Mouse (Mus musculus): ENCODE results near the gene Garnl3. TPM values are rescaled to one million over a fixed set of nuclear protein-coding genes. Genes with fewer than 3 reads are reported as not detected.
A peak's percentile ranks its signal among the peaks of the same experiment; 100 is the strongest.

The Garnl3 gene
- polyA plus RNA-seq, 1 experiment from 2014 or later = 11.1 TPM

GRCm38 (mm10) chr2:33046919-33047318, 84.5 kb downstream of the Garnl3 start:
- ATAC-seq (ENCODE audit: insufficient read depth) = no peak
- no peak overlapping the region for H3K27ac ChIP-seq (ENCODE audit: low read depth)
- no peaks in the 10 kb centered on the region for H3K27me3 ChIP-seq (ENCODE audit: insufficient read depth, low read length)
- no peaks in the 10 kb centered on the region for H3K4me1 ChIP-seq (ENCODE audit: insufficient read depth)
- no peak overlapping the region for H3K9ac ChIP-seq
- no peaks in the 10 kb centered on the region for H3K9me3 ChIP-seq (ENCODE audit: low read depth, low read length)
- no peak overlapping the region for H3K4me3 ChIP-seq (ENCODE audit: low read depth, low read length)
- DNase-seq = no peak
- TF ChIP-seq CTCF (IDR thresholded peaks at IDR 0.05; ENCODE audit: low read depth) = no peak
- WGBS = 67% methylated on average over 5 of the region's 5 CpGs
- no peak overlapping the region for H3K4me2 ChIP-seq
- no peaks in the 10 kb centered on the region for H3K36me3 ChIP-seq (ENCODE audit: insufficient read depth)

- no peaks in the 10 kb centered on the region for H3K27me3 ChIP-seq (ENCODE audit: insufficient read depth, low read length)
- 32% methylated on average over 3 of the region's 3 CpGs for WGBS
- H3K4me3 ChIP-seq (ENCODE audit: low read depth, low read length) = no peak overlapping the region
- peak; percentile 15 for DNase-seq
- H3K9me3 ChIP-seq (ENCODE audit: low read depth, low read length) = no peaks in the 10 kb centered on the region
- TF ChIP-seq CTCF (IDR thresholded peaks at IDR 0.05; ENCODE audit: low read depth) = no peak
- no peaks in the 10 kb centered on the region for H3K4me1 ChIP-seq (ENCODE audit: insufficient read depth)
- no peaks in the 10 kb centered on the region for H3K36me3 ChIP-seq (ENCODE audit: insufficient read depth)
- no peak overlapping the region for H3K4me2 ChIP-seq
- no peak for ATAC-seq (ENCODE audit: insufficient read depth)
- no peak overlapping the region for H3K9ac ChIP-seq
- no peak overlapping the region for H3K27ac ChIP-seq (ENCODE audit: low read depth)
Observed at GRCm38 (mm10) chr2:33045899-33046298, 85.6 kb downstream of the Garnl3 start.

DNA sequence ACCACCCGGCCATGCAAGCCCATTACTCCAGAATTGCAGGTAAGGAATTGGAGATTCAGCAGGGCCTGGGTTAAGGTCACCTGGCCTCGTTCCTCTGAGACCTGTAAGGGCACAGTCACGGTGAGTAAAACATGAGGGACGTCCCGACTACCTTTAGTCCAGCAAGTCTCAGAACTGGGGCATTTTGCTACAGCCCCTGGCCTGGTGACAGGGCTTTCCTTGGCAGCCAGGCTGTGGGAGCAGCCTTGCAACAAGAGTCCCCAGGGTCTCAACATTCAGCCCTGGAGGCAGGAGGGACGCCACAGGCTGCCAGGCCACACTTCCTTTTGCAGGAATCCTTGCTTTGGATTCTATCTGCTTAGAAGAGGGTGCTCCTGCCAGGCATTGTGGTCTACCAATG, 88.7 kb downstream of the Garnl3 start:
- Histone ChIP-seq H3K36me3 (ENCODE audit: insufficient read depth) (no peaks in the 10 kb centered on the region), H3K9ac (no peak overlapping the region), H3K27me3 (ENCODE audit: insufficient read depth, low read length) (no peaks in the 10 kb centered on the region), H3K4me1 (ENCODE audit: insufficient read depth) (no peaks in the 10 kb centered on the region), H3K4me2 (no peak overlapping the region), H3K27ac (ENCODE audit: low read depth) (no peak overlapping the region), H3K4me3 (ENCODE audit: low read depth, low read length) (no peak overlapping the region), H3K9me3 (ENCODE audit: low read depth, low read length) (no peaks in the 10 kb centered on the region)
- WGBS = 62% methylated on average over 6 of the region's 6 CpGs
- no peak for TF ChIP-seq CTCF (IDR thresholded peaks at IDR 0.05; ENCODE audit: low read depth)
- ATAC-seq (ENCODE audit: insufficient read depth) (no peak), DNase-seq (no peak)

- Histone ChIP-seq H3K9ac (no peak overlapping the region), H3K27me3 (ENCODE audit: insufficient read depth, low read length) (no peaks in the 10 kb centered on the region), H3K36me3 (ENCODE audit: insufficient read depth) (no peaks in the 10 kb centered on the region), H3K27ac (ENCODE audit: low read depth) (no peak overlapping the region), H3K4me2 (no peak overlapping the region), H3K4me1 (ENCODE audit: insufficient read depth) (no peaks in the 10 kb centered on the region), H3K4me3 (ENCODE audit: low read depth, low read length) (no peak overlapping the region), H3K9me3 (ENCODE audit: low read depth, low read length) (no peaks in the 10 kb centered on the region)
- TF ChIP-seq CTCF (IDR thresholded peaks at IDR 0.05; ENCODE audit: low read depth) = no peak
- DNase-seq (no peak), ATAC-seq (ENCODE audit: insufficient read depth) (no peak)
- 35% methylated on average over 3 of the region's 3 CpGs for WGBS
Observed at GRCm38 (mm10) chr2:33041571-33041970, 89.9 kb downstream of the Garnl3 start.

DNA sequence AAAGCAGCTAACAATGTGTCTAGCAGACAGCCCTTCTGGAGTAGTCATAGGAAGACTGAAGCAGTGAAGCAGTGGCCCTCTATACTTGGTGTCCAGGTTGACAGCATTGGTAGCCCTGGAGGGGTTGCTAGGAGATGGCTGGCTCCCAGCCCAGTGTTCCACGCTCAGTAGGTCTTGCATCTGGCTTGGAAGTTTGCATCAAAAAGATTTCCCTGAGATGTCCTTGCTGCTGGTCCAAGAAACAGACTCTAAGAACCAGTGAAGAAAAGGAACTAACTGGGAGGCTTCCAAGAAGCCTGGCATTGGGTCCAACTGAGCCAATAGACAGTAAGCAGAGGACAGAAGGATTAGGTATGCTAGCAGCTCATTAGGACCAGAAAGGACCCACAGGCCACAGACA, 94.0 kb downstream of the Garnl3 start:
- Histone ChIP-seq H3K27me3 (ENCODE audit: insufficient read depth, low read length) (no peaks in the 10 kb centered on the region), H3K9ac (no peak overlapping the region), H3K4me1 (ENCODE audit: insufficient read depth) (no peaks in the 10 kb centered on the region), H3K9me3 (ENCODE audit: low read depth, low read length) (no peaks in the 10 kb centered on the region), H3K36me3 (ENCODE audit: insufficient read depth) (no peaks in the 10 kb centered on the region), H3K4me3 (ENCODE audit: low read depth, low read length) (no peak overlapping the region), H3K27ac (ENCODE audit: low read depth) (no peak overlapping the region), H3K4me2 (no peak overlapping the region)
- no peak for DNase-seq
- WGBS = 51% methylated on average over 1 of the region's 1 CpGs
- TF ChIP-seq CTCF (IDR thresholded peaks at IDR 0.05; ENCODE audit: low read depth) = no peak
- ATAC-seq (ENCODE audit: insufficient read depth) = no peak

DNA sequence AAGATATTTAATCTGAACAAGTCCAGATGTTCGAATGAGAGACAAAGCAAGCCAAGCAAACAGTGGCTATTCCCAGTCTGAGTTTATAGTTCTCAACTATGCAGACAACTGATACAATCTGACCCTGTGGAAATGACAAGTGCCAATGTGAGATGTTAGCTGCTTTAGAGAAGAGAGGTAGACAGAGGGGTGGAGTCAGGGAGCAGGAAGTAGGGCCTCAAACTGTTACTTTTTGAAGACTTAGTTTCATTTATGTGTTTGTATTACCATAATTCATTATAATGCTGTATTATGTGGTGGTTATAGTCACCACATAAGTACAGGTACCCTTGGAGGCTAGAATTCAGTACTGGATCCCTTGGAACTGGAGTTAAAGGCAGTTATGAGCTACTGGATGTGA, 96.2 kb downstream of the Garnl3 start:
- Histone ChIP-seq H3K9me3 (ENCODE audit: low read depth, low read length) (no peaks in the 10 kb centered on the region), H3K27me3 (ENCODE audit: insufficient read depth, low read length) (no peaks in the 10 kb centered on the region), H3K36me3 (ENCODE audit: insufficient read depth) (no peaks in the 10 kb centered on the region), H3K4me3 (ENCODE audit: low read depth, low read length) (no peak overlapping the region), H3K27ac (ENCODE audit: low read depth) (no peak overlapping the region), H3K4me1 (ENCODE audit: insufficient read depth) (no peaks in the 10 kb centered on the region), H3K9ac (no peak overlapping the region), H3K4me2 (no peak overlapping the region)
- TF ChIP-seq CTCF (IDR thresholded peaks at IDR 0.05; ENCODE audit: low read depth) = no peak
- DNase-seq = no peak
- 43% methylated on average over 1 of the region's 1 CpGs for WGBS
- no peak for ATAC-seq (ENCODE audit: insufficient read depth)

DNA sequence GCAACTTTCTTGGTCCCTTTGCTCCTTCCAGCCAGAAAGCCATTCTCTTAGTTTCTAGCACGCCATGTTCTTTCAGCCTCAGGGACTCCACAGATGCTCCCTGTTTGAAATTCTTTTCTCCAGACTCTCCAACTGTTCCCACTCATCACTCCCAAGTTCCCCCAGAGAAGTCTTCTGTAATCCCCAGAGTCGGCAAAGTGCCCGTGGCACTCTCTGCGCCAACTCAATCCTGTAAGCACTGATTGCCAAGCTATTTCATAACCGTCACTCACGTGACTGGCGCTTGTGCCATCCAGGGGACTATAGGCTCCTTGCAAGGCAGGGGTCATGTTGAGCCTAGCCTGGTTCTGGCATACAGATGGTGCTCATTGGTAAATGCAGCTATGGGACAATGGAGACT, 98.2 kb downstream of the Garnl3 start:
- no peaks in the 10 kb centered on the region for H3K36me3 ChIP-seq (ENCODE audit: insufficient read depth)
- H3K4me2 ChIP-seq = no peak overlapping the region
- DNase-seq (no peak), ATAC-seq (ENCODE audit: insufficient read depth) (no peak)
- WGBS = 91% methylated on average over 7 of the region's 7 CpGs
- no peak overlapping the region for H3K4me3 ChIP-seq (ENCODE audit: low read depth, low read length)
- no peak overlapping the region for H3K27ac ChIP-seq (ENCODE audit: low read depth)
- H3K9ac ChIP-seq = no peak overlapping the region
- no peaks in the 10 kb centered on the region for H3K27me3 ChIP-seq (ENCODE audit: insufficient read depth, low read length)
- H3K4me1 ChIP-seq (ENCODE audit: insufficient read depth) = no peaks in the 10 kb centered on the region
- no peaks in the 10 kb centered on the region for H3K9me3 ChIP-seq (ENCODE audit: low read depth, low read length)
- no peak for TF ChIP-seq CTCF (IDR thresholded peaks at IDR 0.05; ENCODE audit: low read depth)

Measured in lung, embryonic 14.5 days (tissue).